17 mouse cellular contexts compared by ENCODE assay signal in the genomic region with DNA sequence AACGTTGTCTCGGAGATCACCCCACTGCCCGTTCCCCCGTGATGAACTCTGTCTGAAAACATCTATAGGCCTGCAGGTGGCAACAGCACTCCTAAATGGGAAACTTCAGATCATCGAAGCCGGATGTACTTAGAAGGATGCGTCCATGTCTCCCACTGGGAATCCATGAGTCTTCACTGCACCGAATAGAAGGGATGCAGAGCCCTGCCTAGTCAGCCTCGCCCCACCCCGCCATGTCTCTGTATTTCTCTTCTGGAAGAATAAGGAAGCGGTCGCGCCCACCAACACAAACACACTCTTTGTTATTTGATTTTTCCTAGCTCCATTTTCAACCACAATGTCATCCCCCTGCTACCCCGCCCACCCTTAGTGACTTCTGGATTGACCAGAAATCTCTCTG.
"Had no signal": no experiment of that assay in that cellular context is flagged by ENCODE, and none has a peak within 500 bp of the region (broad histone marks: within the 10 kb centered on the region; RNA-seq: fewer than 3 reads in every experiment).

No protein-coding gene starts in this region.

- H3K9me3 ChIP-seq: limb, embryonic 12.5 days; limb, embryonic 15.5 days; liver, embryonic 13.5 days; midbrain, embryonic 15.5 days; neural tube, embryonic 13.5 days had no signal

- H3K27me3 ChIP-seq: limb, embryonic 12.5 days; limb, embryonic 15.5 days; liver, embryonic 13.5 days; midbrain, embryonic 15.5 days; neural tube, embryonic 13.5 days had no signal

- H3K4me2 ChIP-seq: limb, embryonic 12.5 days; limb, embryonic 15.5 days; liver, embryonic 13.5 days; midbrain, embryonic 11.5 days; midbrain, embryonic 15.5 days; neural tube, embryonic 13.5 days had no signal

- H3K27ac ChIP-seq: limb, embryonic 12.5 days; limb, embryonic 15.5 days; liver, embryonic 13.5 days; midbrain, embryonic 15.5 days; neural tube, embryonic 13.5 days had no signal

- H3K4me3 ChIP-seq: limb, embryonic 12.5 days; limb, embryonic 15.5 days; liver, embryonic 13.5 days; midbrain, embryonic 15.5 days; myocyte; neural tube, embryonic 13.5 days had no signal

- H3K9ac ChIP-seq: limb, embryonic 12.5 days; limb, embryonic 15.5 days; liver, embryonic 13.5 days; midbrain, embryonic 15.5 days; neural tube, embryonic 13.5 days had no signal

- H3K36me3 ChIP-seq: limb, embryonic 12.5 days; limb, embryonic 15.5 days; liver, embryonic 13.5 days; midbrain, embryonic 15.5 days; neural tube, embryonic 13.5 days had no signal

- DNase-seq: kidney, adult 9 months; kidney, postnatal 14 days; kidney, postnatal 4 days; layer of hippocampus, adult 9-11 months; left cerebral cortex, postnatal 4 days; liver, embryonic 13.5 days; lung, adult 2 months; lung, postnatal 14 days; lung, postnatal 4 days; thymus, adult 18-20 months; thymus, postnatal 36 days had no signal

- ATAC-seq: midbrain, embryonic 15.5 days had no signal
